ENCODE assay signal across 21 mouse cellular contexts in the genomic region with DNA sequence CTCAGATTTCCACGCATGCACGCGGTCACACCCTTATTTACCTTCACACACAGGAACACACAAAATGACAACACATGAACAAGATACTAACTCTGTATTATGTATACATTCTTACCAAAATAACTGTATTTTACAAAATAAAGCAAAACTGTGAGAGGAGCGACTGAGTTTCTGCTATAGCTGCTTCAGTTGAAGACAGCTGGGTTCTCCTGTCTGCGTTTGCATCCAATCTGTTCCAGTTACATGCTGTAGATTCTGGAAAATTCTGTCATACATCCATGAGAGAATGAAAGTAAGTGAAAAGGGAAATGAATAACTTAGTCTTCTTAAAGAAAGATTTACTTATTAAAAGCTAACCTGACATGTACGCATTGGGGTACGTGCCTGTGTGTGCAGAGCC.
DNase-seq lines count a peak whose midpoint lies in the region; ATAC-seq and TF ChIP-seq lines count a peak whose summit lies in the region.
"Had no signal": no experiment of that assay in that cellular context is flagged by ENCODE, and none has a peak within 500 bp of the region (broad histone marks: within the 10 kb centered on the region; RNA-seq: fewer than 3 reads in every experiment).

No protein-coding gene starts in this region.

- H3K36me3 ChIP-seq in forebrain, postnatal 0 days (ENCODE audit: insufficient read depth) = no peaks in the 10 kb centered on the region
- H3K36me3 ChIP-seq in forebrain, embryonic 10.5 days (replicated peaks) = no peaks in the 10 kb centered on the region
- H3K36me3 ChIP-seq: embryonic facial prominence, embryonic 13.5 days; embryonic facial prominence, embryonic 15.5 days had no signal

- no peak for TF ChIP-seq POLR2A in brain, embryonic 14.5 days (IDR thresholded peaks at IDR 0.05; ENCODE audit: borderline replicate concordance, extremely low read depth, insufficient read depth, insufficient read length, poor library complexity, severe bottlenecking)

- no peak overlapping the region for H3K4me2 ChIP-seq in forebrain, postnatal 0 days (ENCODE audit: low read depth)
- H3K4me2 ChIP-seq: embryonic facial prominence, embryonic 13.5 days; embryonic facial prominence, embryonic 15.5 days; forebrain, embryonic 13.5 days had no signal

- H3K27ac ChIP-seq in forebrain, postnatal 0 days (ENCODE audit: low read depth, low read length) = no peak overlapping the region
- H3K27ac ChIP-seq in forebrain, embryonic 10.5 days = no peak overlapping the region
- peak overlapping the region; percentile 24; the same call in 1 of the 2 replicates for H3K27ac ChIP-seq in layer of hippocampus, adult 2 months
- H3K27ac ChIP-seq: embryonic facial prominence, embryonic 13.5 days; embryonic facial prominence, embryonic 15.5 days; forebrain, embryonic 13.5 days had no signal

- 0 out of 2 replicates have a peak, but pooled peaks have one; percentile 4 for TF ChIP-seq CTCF in forebrain, postnatal 0 days (IDR thresholded peaks at IDR 0.05; ENCODE audit: low read depth)
- no peak for TF ChIP-seq CTCF in layer of hippocampus, adult 2 months (conservative IDR thresholded peaks at IDR 0.05)
- TF ChIP-seq CTCF in brain, embryonic 14.5 days (IDR thresholded peaks at IDR 0.05; ENCODE audit: borderline replicate concordance, extremely low read depth, insufficient read depth, insufficient read length) = 0 out of 2 replicates have a peak, but pooled peaks have one; percentile 0

- no peak overlapping the region for H3K9ac ChIP-seq in forebrain, postnatal 0 days
- H3K9ac ChIP-seq: embryonic facial prominence, embryonic 13.5 days; embryonic facial prominence, embryonic 15.5 days; forebrain, embryonic 13.5 days had no signal

- peak; percentile 62 for DNase-seq in forebrain, postnatal 0 days
- no peak for DNase-seq in forebrain, embryonic 10.5 days (ENCODE audit: extremely low spot score, low spot score)
- peak in 1 of 2 experiments; percentile 15 for DNase-seq in layer of hippocampus, adult 2 months (ENCODE audit: low spot score in 2 of 2)
- no peak for DNase-seq in layer of hippocampus, postnatal 25 days (ENCODE audit: extremely low spot score in 1 of 2, low spot score in 1 of 2)
- DNase-seq in brain, embryonic 14.5 days (ENCODE audit: low read depth) = peak; percentile 37
- DNase-seq in thymus, postnatal 4 days = no peak
- no peak for DNase-seq in right cerebral cortex, adult 2 months (ENCODE audit: low spot score in 2 of 2)
- DNase-seq: adrenal gland, adult 2 months; adrenal gland, postnatal 10 days; adrenal gland, postnatal 25 days; cerebellum, adult 11 months; cerebellum, adult 18-20 months; cerebellum, adult 8-10 months; cerebellum, adult 9-11 months; cerebellum, postnatal 14 days; cerebellum, postnatal 36 days; embryo, embryonic 11 days had no signal

- 83% methylated on average over 7 of the region's 7 CpGs for WGBS in forebrain, postnatal 0 days
- WGBS in forebrain, embryonic 10.5 days = 94% methylated on average over 7 of the region's 7 CpGs

- no peak overlapping the region for H3K4me3 ChIP-seq in forebrain, postnatal 0 days (ENCODE audit: low read depth, low read length)
- H3K4me3 ChIP-seq in forebrain, embryonic 10.5 days = no peak overlapping the region
- H3K4me3 ChIP-seq in layer of hippocampus, adult 2 months = no peak overlapping the region
- H3K4me3 ChIP-seq: embryonic facial prominence, embryonic 13.5 days; embryonic facial prominence, embryonic 15.5 days; erythroblast, embryonic 14.5 days; forebrain, embryonic 13.5 days had no signal

- no peaks in the 10 kb centered on the region for H3K27me3 ChIP-seq in forebrain, postnatal 0 days (ENCODE audit: insufficient read depth, low read length)
- H3K27me3 ChIP-seq in forebrain, embryonic 10.5 days (ENCODE audit: poor library complexity, severe bottlenecking) = peaks cover 9% of the 10 kb centered on the region; the same call in 1 of the 2 replicates
- H3K27me3 ChIP-seq: embryonic facial prominence, embryonic 13.5 days; embryonic facial prominence, embryonic 15.5 days; forebrain, embryonic 13.5 days had no signal

- ATAC-seq in forebrain, postnatal 0 days = peak; percentile 51
- ATAC-seq: forebrain, embryonic 13.5 days had no signal

- no peaks in the 10 kb centered on the region for H3K4me1 ChIP-seq in forebrain, postnatal 0 days (ENCODE audit: insufficient read depth)
- peaks cover 14% of the 10 kb centered on the region for H3K4me1 ChIP-seq in forebrain, embryonic 10.5 days

- H3K9me3 ChIP-seq in forebrain, postnatal 0 days (ENCODE audit: low read length) = no peaks in the 10 kb centered on the region
- H3K9me3 ChIP-seq in forebrain, embryonic 10.5 days = no peaks in the 10 kb centered on the region
- H3K9me3 ChIP-seq: embryonic facial prominence, embryonic 13.5 days; embryonic facial prominence, embryonic 15.5 days; forebrain, embryonic 13.5 days had no signal

Comparison
In these comparisons a context has a peak if more than half of its experiments do, and no peak if none do; other contexts are left out.
1. DNase-seq: peak in forebrain, postnatal 0 days (single experiment) and brain, embryonic 14.5 days (single experiment); none in forebrain, embryonic 10.5 days (single experiment), layer of hippocampus, postnatal 25 days (0 of 2), thymus, postnatal 4 days (single experiment) and right cerebral cortex, adult 2 months (0 of 2).